Mouse (Mus musculus) kidney, postnatal 4 days (tissue): ENCODE results near the gene Lat.
"Not testable (repeated sequence)": the region's sequence is repeated elsewhere in the genome, so short reads cannot be mapped to it uniquely, and the experiment has no call there.

ENCODE experiments used
- DNase-seq, 2 experiments: peaks; one replicate each; pipeline ENCODE4 v3.0.0; 2021; ENCODE audit warnings: mixed read lengths in 2 of 2

The Lat gene

GRCm38 (mm10) chr7:126369393-126369792 lies at the start of gene Lat:
TSS of gene Lat (minus strand) at chr7:126369570.
- DNase-seq = peak in 1 of 2 experiments; percentile 10

DNA sequence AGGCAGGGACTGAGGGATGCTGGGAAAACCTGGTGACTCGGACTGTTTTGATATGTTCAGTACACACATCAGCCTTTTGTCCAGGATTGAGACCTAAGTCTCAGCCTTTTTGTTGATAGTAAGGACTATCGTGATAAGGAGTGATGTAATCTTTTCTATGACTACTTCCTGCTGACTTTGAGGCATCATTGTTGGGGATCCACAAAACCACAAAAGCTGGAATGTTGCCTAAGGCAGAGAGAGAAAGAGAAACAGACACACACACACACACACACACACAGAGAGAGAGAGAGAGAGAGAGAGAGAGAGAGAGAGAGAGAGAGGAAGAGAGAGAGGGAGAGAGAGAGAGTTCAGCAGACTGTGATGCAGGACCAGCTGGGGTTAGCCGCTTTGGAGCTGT lies 49.1 kb upstream of the Lat start:
- DNase-seq = no peak

DNA sequence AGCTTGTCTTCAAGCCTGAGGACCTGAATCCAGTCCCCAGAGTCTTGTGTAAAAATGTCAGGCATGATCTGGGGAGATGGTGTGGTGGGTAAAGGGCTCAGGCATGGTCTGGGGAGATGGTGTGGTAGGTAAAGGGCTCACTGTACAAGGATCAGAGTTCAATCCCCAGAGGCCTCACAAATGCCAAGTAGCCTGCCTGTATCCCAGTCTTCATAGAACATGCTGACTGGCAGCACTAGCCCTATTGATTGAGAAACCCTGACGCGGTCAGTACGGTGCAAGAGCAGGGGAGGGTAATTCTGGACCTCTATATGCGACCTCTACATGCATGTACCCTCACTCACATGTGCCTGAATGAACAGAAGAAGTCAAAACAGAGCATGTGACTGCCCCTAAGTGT lies 48.2 kb upstream of the Lat start:
- no peak for DNase-seq

- DNase-seq = no peak
These were observed 47.7 kb upstream of the Lat start for GRCm38 (mm10) chr7:126417045-126417444.

DNA sequence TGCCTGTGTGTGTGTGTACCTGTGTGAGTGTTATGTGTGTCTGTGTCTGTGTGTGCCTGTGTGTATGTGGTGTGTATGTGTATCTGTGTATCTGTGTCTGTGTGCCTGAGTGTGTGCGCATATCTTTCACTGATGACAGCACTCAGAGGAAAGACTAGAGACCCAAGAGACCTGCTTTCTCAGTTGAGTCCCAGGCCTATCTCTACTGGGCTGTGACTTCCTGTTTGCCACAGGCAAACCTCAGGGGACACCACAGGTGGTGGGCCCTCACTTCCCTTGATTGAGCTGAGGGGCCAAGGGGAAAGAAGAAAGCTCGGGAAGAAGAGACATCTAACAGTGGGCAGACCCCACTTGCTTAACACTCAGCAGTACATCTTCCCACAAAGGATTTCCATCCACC lies 47.2 kb upstream of the Lat start:
- DNase-seq = no peak

DNA sequence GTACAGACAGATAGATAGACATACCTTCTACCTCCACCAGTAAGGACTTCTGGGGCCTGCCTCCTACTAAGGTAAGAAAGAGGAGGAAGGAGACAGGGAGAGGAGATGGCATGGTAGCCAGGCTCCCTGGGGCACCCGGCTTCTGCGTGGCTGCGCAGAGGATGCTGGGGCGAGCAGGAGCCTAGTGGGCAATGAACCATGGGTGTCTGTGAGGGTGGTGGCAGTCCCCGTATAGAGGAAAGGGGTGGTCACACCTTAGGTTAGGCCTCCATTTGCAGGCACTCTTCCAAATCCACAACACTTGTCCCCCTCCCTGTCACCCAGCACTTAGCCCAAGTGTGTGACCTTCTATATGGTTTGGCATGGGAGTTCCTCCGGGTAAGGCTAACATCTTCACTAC lies 45.4 kb upstream of the Lat start, which contains the start of gene Cd19:
Gene Cd19 (minus strand): TSS at position 165 of the 400 bp plus-strand sequence.
- no peak for DNase-seq

DNA sequence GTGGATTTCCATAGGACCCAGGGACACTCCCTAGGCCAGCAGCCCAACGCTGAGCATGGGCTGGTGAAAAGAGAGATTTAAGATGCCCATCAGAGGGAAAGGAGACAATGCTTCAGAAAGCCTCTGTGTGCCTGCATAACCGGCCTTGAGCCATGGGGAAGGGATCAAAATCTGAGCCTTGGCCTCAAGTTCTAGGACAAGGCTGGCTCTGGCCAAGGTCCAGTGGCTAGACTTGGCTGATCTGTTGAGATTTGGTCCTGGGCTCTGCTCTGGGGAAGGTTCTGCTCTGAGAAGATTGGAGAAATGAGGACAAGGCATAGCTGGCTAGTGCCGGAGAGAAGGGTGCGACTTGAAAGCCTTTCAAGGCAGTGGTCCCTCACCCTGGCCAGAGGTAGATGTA lies 41.7 kb upstream of the Lat start:
- DNase-seq = no peak

DNA sequence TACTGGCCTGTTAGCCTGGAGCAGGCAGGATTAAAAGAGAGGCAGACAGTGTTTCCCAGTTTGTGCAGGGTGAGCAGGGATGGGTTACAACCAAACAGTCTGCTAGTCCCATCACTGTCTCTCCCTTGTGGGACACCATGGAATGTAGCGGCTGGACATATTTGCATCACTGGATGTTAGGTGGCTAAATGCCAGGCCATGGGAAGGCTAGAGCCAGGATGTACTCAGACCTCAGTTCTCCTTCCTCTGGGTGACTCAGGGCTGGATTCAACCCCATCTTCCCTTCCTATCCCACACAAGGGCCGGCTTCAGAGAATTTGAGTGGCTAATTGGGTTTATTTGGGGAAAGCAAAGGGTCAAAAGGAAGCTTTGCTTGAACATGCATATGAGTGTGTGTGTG lies 39.3 kb upstream of the Lat start:
- peak in 1 of 2 experiments; percentile 20 for DNase-seq

DNA sequence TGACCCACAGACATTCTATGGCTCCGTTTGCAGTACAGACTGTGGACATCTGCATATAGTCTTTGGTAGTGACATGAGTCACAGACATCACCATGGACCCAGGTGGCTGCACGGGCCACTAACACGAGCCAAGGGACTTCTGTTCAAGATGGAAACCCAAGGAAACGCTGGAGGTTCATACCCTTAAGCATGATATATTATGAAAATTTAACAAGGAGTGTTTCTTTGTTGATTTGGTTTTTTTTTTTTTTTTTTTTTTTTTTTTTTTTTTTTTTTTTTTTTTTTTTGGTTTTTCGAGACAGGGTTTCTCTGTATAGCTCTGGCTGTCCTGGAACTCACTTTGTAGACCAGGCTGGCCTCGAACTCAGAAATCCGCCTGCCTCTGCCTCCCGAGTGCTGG lies 33.1 kb upstream of the Lat start:
- not testable (repeated sequence) for DNase-seq

GRCm38 (mm10) chr7:126399548-126399947 lies 30.2 kb upstream of the Lat start:
- peak; percentile 92 for DNase-seq

- DNase-seq = no peak
These were observed 28.5 kb upstream of the Lat start for GRCm38 (mm10) chr7:126397822-126398221.

- no peak for DNase-seq
These were observed 27.9 kb upstream of the Lat start for GRCm38 (mm10) chr7:126397221-126397620.

- peak; percentile 93 to 94 for DNase-seq
These were observed 27.1 kb upstream of the Lat start, which contains the start of gene Nfatc2ip for GRCm38 (mm10) chr7:126396298-126397119. TSS of gene Nfatc2ip (minus strand) at chr7:126396737.

DNA sequence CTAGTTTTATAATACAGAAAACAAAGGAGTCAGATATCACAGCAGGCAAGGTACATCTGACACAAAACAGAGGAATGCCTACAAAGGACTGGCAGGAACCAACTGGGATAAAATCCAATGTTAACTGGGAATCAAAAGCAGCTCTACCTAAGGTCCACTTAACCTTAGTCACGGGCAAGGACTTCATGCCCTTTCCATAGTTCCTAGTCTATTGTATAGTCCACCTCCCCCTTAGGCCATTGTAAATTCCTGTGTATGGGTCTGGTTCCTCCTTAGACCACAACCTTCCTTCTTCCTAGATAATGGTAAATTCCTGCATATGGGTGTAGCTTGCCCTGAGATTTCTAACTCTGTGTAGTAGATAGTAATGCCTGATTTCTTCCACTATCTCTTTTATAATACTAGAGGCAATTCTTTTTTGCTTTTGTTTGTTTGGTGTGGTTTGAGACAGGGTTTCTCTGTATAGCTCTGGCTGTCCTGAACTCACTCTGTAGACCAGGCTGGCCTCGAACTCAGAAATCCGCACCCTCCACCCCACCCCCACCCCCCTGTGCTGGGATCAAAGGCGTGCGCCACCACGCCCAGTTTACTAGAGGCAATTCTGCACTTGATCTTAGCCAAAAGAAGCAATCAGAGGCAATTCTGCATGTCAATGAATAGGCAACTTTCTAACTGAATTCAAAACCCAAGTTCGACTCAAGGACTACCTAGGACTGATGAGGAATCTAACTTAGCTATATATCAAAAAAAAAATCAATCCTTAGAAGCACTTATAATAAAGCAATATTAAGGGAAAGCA lies 22.9 kb upstream of the Lat start:
- not testable (repeated sequence) for DNase-seq

DNA sequence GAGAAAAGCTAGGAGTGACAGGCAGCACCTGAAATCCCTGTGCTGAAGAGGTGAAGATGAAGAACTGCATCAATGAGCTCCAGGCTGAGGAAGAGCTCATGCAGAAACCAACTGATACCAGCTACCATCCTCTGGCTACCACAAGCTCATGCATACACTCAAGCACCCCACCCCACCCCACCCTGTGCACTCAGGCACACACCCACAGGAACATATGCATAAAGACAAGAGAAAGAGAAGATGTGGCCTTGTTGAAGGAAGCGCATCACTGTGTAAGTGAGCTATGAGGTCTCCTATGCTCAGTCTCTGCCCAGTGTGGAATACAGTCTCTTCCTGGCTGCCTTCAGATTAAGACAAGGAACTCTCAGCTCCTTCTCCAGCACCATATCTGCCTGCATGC lies 18.8 kb upstream of the Lat start:
- DNase-seq = no peak

DNA sequence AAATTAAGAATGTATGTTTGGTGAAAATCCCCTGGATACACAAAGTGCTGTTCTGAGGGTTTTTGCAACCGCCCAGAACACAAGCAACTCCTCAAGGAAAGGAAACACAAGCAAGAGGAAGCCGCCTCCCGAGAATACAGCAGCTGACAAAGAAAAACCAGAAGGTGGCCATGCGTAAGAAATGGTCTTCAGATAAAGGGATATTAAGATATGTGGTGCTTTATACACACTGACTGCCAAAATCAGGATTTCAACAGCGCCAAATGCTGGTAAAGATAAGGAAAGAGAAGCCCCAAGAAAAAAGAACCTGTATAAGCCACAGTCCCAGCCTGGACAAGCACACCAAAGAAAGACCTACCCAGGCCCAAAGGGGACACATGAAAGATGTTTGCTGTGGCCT lies 14.2 kb upstream of the Lat start:
- DNase-seq = no peak

DNA sequence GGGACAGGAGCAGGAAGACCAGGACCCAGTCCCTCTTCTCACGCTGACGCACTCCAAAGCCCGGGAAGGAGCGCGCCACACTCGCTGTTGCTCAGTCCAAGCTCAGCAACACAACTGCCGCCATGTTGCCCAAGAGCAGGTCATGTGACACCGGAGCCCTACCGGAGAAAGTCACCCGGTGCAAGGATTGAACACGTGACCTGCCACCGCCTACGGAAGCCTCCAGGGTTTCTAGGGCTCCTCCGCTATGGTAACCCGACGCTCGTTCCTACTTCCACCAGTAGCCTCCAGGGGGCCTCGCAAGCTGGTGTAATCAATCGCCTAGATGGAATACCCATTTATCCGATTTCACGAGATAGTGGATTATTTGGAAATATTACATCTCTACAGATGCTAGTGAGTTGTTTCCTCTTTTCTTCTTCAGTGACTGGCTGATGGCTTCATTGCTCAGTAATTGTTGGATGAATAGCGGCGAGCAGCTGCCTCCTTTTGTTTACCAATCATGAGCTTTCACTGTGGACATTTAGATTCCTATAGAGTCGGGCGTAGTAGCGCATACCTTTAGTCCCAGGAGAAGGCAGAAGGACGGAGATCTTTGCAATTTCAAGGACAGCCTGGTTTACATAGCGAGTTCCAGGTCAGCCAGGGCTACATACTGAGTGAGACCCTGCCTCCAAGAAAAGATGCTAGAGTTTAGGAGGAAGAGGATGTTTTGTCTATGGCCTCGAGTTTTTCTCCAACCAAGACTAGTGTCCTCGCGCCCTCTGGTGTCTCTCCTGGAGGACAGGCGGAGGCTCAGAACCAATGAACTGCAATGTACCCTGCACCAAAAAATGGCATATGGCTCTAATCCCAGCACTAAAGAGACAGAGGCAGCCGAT lies 8.1 kb upstream of the Lat start, which contains the start of gene Spns1:
Gene Spns1 (minus strand): TSS at position 173 of the 881 bp plus-strand sequence.
- DNase-seq = peak; percentile 97 to 98

DNA sequence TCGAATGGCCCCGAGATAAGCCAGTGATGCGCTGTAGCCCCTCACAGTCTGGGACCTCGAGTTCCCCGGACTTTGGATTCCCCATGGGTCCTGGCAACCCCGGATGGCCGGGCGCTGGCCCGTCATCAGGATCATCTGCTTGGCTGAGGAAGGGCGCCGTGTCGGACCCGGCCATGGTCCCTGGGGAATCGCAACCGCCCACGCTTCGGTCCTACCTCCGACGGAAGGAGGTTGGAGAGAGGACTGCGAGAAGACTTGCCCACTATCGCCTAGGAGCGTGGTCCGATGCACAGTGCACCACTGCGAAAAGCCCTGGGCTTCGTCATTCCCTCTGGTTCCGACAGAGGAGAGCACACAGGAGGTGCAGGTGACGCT lies 7.5 kb upstream of the Lat start:
- DNase-seq = no peak

DNA sequence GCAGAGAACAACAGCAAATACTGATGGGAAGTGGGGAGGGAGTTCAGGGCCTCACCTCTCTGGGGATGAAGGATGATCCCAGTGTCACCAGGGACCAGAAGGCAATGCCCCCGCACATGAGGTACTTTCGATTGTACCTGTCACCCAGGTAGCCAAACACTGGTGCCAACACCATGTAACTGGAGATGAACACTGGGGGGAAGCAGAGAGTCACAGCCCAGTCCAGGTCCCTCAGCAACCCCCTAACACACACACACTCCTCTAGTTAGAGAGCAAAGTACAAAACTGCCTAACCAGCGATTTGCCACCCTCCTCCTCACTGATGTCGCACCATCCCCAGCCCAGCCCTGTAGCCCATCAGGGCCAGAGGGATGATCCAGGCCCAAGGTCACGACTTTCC lies 5.6 kb upstream of the Lat start:
- DNase-seq = no peak

- no peak for DNase-seq
These were observed 5.2 kb upstream of the Lat start for GRCm38 (mm10) chr7:126374526-126374925.

DNA sequence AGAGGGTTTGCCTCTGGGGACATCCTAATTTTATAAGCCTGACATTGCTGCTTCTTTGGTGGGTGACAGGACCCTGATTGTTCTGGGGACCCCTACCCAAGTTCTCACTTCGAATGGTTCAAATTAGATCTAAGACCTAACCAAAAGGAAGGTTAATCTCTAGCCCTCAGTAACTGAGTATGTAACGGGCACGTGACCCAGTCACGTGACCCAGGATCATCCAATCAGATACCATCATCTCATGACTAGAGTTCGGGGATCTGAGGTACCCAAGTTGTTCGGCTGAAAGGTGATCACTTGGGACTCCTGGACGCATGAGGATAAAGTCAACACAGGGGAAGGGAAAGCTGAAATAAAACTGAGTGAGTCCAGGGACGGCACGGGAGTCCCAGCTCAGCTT lies 3.6 kb upstream of the Lat start:
- DNase-seq = no peak

DNA sequence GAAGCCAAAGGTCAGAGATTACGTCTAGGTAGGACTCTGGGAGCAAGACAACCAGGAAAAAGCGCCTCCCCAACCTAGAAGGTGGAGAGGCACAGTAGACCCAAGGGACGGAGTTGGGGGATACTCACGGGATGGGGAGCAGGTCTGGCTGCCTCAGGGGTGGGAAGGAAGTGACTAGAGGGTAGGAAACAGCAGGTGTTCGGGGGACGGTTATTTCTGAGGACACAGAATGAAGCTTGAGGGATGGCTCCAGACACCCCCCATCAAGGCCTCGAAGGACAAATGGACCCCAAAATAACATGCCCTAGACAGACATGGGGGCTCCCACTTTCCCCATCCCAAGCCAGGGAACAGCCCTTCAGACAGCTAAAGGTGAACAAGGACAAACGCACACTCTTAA lies 1.0 kb downstream of the Lat start:
- no peak for DNase-seq

DNA sequence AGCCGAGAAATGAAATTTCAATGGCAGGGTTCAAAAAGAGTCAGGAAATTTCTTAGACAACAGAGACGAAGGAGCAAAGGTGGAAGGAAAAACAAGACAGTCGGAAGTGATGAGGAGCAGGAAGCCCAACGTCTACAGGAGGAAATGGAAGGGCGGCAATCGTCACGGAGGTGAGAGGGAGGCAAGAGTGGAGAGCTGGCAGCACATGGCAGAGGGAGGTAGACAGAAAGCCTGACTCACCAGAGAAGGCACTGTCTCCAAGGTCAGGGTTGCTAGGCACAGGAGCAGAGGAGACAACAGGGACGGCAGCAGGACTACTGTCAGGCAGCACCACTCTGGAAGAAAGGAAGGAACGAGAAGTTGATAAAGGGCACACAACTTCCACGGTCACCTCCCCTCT lies 1.7 kb downstream of the Lat start:
- DNase-seq = no peak
